Mouse (Mus musculus) CD8-positive naive resting alpha-beta T cell, adult 2 months (primary cell): ENCODE measurements at regions not wholly inside any gene's neighbourhood (a gene's known extent, or its start where the extent isn't known, plus 50 kb on each side); places are given as distances from the start of the nearest gene placed in this dataset.

Source experiments
- DNase-seq, 2 experiments: peaks; one replicate each; pipeline ENCODE4 v3.0.0; 2022; ENCODE audit warnings: low read depth in 2 of 2, low spot score in 2 of 2

GRCm38 (mm10) chr8:89766387-89766786, 581.8 kb downstream of the Tox3 start:
- no peak for DNase-seq

GRCm38 (mm10) chr8:89759531-89759930, 588.6 kb downstream of the Tox3 start:
- no peak for DNase-seq

DNA sequence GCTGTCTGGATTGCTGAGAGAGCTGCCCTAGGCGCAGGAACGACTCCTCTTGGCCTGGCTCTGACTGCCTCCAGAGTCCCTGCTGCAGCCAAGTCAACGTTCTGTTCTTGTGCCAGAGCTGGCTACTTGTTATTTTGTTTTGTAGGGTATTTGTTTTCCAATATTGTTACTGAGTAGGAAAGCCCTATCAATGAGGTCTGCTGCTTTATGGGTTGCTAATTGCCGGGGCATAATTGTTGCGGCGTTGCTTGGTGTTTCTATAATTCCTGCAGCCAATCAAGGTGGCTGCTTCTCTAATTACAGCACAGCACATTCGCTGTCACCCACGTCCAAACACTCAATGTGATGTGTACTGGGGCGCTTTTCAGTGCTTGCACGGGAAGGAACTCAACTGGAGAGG, 589.4 kb downstream of the Tox3 start:
- DNase-seq: no peak

DNA sequence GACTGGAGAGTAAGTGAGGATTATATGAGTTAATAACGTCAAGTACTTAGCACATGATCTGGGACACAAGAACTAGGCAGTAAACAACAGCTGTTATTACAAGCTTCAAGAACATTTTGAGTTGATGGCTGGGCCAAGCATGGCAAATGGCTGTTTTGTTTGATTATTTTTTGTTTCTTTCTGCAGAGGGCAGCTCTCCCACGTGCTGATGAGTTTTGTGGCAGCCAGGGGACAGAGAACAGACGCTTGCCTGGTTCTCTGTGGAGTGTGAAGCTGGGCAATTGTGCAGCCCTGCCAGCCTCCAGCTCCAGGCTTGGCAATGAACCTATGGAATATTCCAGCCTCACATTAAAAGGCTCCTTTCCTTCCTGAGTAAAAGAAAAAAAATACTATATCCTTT, 592.2 kb downstream of the Tox3 start:
- no peak for DNase-seq

GRCm38 (mm10) chr8:89751201-89751600, 596.9 kb downstream of the Tox3 start:
- no peak for DNase-seq

DNA sequence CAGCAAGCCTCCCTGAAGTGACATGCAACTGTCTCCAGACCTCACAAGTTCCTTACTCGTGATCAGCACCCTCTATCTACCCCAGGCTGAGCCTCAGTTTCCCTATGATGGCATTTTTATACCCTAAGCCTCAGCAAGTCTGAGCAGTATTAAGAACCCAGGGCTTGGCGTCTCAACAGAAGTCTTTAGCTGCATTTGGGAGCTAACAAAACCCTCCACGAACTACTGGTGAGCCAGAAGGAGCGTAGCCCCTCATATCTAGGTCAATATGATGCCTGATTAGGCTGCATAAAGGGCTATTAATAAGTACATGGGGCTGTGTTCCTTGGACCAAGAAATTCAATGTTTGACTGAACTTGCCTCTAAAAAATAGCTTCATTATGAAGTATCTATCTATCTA, 600.4 kb downstream of the Tox3 start:
- DNase-seq: no peak

GRCm38 (mm10) chr8:89744267-89745028, 603.7 kb downstream of the Tox3 start:
- DNase-seq: no peak

DNA sequence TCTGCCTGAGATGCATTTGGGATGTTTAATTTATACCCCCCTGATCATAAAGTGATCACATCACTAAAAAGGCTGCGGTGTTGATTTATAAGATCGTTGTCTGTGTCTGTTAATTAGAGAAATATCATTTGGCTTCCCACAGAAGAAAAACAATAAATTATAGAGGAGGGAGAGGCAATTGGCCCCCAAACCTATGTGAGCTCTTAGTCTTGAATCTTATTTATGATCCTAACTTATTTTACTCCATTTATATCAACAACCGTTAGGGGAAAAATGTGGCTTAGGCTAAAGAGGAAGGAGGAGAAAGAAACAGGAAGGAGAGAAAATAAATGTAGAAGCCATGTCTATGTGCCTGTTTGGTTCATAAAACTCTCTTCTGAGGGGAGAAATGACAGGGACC, 609.5 kb downstream of the Tox3 start:
- no peak for DNase-seq

DNA sequence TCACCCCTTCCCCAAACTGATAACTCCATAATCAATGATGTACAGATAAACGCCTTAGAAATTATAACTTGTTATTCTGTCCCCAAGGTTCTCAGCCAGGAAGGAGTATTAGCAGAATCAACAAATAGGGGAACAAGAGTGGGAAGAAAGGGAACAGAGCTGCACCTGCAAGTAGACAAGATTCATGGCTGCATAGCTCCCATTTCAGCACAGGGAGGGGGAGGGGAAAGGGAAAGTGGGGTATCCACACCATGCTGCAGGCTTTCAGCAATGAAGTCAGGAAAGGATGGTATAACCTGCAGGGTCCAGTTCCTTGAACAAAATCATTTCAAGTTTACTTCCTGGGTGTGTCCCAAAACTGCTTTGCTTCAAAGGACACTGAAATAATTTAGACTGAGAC, 610.5 kb downstream of the Tox3 start:
- DNase-seq: no peak

- DNase-seq: no peak
Measured at GRCm38 (mm10) chr8:89727252-89727651, 620.9 kb downstream of the Tox3 start.

DNA sequence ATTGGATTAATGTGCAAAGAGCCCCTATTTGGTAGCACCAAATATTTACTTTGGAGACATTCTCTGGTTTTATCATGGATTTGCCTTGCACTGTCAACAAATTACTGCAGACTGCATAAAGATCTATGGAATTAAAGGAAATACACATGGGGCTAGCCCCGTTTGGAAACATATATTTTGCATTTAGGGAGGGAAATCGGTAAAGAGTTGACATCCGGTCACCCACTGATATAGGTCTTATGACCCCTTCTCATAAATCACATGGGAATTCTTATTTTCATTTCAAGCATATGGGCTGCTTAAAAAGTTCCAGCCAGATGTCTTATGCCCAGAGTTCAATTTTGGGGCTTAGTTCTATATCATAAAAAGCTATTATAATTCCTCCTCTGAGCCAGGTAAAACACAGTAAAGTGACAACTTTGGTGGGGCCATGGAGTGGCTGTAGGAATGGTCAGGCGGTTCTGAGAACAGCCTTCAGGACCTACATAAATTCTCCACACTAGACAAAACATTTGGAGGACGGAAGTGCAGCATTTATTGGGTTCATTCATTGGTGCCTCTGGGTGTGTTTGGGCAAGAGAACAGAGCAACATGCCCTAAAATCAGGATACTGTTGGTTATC, 626.3 kb downstream of the Tox3 start:
- DNase-seq: no peak

DNA sequence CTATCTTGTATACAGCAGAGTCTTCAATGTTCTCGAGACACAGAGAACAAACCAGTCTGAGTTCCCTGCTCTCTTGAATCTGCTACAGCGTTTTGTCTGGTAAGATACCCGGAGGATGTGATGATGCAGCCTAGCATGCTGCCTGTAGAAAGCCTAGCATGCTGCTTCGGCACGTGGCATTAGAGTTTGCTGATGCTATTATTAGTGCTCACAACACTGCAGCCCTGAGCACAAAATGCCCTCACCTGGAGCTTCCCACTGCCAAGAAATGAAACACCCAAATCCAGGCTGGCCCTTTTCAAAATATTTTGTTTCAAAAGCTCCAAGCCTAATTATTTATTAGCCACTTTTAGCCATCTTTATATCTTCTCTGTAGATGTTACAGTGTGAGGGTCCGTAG, 634.3 kb downstream of the Tox3 start:
- no peak for DNase-seq

DNA sequence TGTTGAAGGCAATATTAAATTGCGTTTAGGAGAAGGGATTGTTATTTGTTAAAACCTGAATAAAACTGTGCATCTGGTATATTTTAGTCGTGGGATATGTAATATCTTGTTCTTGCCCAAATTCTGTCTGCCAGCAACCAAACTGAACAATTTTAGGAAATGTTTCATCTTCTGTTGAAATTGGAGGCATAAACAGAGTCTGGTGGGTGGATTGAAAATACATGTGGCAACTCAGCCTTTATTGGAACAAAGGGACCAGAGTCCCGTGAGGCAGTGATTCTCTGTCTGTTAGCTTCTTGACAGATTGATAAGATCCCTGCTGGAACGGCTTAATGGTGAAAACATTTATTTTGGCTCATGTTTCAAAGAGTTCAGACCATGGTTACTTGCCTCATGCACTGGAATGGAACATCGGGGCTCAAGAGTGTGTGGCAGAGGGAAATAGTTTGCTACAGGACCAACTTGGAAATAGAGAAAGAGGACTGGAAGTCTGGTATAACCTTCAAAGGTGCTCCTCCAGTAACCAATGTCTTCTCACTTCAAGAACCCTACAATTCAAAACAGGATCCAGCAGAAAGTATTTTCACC, 640.7 kb downstream of the Tox3 start:
- DNase-seq: no peak

DNA sequence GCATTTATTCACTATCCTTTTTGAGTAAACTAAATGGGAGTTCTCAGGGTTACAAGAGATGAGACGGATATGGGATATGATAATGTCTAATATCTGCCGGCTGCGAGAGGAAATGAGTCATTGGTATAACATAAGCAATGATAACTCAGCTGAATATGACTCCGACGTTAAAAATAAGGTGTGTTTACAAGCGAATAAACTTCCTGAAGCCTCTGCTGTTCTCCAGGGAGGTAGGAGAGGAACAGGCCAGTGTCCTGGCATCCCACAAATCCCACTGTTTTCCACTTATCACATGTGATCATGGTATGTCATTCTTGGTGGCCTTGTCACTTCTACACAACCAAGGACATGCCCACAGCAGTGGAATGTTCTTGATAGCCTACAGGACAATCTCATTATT, 641.7 kb upstream of the Sall1 start:
- DNase-seq: no peak

- DNase-seq: no peak
Measured at GRCm38 (mm10) chr8:89680937-89681336, 637.0 kb upstream of the Sall1 start.

GRCm38 (mm10) chr8:89680341-89680740, 636.4 kb upstream of the Sall1 start:
- no peak for DNase-seq

- no peak for DNase-seq
Measured at GRCm38 (mm10) chr8:89679551-89679950, 635.6 kb upstream of the Sall1 start.

GRCm38 (mm10) chr8:89677266-89677665, 633.3 kb upstream of the Sall1 start:
- DNase-seq: no peak

DNA sequence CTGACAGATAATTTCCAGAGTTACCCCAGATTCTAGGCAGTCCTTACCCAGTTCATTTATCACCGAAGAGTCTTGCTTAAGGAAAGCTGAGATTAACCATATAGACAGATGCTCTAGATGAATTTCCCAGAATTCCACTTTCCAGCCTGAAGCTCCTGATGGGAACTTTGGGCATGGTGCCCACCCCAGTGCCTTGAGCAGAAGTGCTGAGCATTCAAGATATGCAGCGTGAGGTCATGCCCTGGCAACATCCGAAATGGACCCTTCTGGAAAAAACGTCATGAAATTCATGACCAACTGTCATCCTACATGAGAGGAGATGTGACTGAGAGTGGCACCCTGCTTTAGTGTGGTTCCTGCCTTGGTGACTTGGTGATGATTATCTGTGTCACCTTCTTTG, 629.9 kb upstream of the Sall1 start:
- DNase-seq: no peak

DNA sequence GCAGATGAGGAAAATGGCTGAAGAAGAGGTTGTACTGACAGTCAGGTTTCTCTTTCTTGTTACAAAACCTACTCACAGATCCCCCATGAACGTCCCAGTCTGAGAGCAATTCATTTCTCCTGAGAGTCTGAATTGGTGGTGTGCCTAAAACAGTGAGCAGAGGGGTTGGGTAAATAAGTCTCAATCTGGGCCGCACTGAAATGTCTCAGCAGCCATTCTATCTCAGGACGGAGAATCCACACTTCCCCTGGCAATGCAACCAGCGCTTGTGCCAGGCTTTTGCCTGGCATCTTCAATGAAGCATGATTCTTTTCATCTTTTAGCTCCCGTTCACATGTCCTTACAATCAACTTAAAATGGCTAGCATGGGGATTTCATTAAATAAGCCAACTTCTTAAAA, 628.7 kb upstream of the Sall1 start:
- DNase-seq: no peak

DNA sequence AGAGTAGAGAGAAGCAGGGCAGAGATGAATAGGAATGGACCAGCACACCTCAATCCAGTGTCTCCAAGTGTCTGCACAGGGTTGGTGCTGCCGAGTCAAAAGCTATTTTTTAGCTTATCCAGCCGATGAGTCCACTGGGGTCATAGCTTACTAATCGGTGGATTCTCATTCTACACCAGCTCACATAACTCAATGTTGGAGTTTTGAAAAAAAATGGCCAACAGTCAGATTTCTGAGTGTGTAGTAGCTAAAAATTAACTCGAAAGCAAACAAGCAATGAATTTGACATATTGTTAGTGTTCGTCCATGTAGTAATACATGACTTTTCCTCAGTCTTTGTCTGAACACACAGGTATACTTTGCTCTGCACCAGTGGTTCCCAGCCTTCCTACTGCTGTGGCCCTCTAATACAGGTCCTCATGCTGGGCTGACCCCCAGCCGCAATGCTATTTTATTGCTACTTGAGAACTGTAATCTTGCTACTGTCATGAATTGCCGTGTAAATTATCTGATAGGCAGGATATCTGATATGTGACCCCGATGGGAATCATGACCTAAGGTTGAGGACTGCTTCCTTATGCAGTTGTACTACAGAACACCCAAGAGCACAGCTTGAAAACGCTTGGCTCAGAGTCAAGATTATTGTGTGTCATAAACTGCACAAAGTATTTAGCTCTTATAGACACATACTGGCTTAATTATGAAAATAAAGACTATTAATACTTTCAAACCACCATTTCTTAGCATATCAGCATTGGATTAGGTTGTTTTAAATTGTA, 621.1 kb upstream of the Sall1 start:
- DNase-seq: no peak

- DNase-seq: no peak
Measured at GRCm38 (mm10) chr8:89663859-89664258, 619.9 kb upstream of the Sall1 start.
